Mouse (Mus musculus) CD4-positive, CD25-positive, alpha-beta regulatory T cell, adult 9 weeks (primary cell): Measurements from ENCODE around the gene Olig2. TPM values are rescaled to one million over a fixed set of nuclear protein-coding genes. Genes with fewer than 3 reads are reported as not detected.

Source experiments
- polyA plus RNA-seq: library from polyadenylated mRNA; unstranded; fragments of 100-300 nt; shearing (Covaris generic); gene quantifications from one replicate; pipeline ENCODE4 v1.2.1, GENCODE M21; 2017

Olig2 gene
- polyA plus RNA-seq = not detected

DNA sequence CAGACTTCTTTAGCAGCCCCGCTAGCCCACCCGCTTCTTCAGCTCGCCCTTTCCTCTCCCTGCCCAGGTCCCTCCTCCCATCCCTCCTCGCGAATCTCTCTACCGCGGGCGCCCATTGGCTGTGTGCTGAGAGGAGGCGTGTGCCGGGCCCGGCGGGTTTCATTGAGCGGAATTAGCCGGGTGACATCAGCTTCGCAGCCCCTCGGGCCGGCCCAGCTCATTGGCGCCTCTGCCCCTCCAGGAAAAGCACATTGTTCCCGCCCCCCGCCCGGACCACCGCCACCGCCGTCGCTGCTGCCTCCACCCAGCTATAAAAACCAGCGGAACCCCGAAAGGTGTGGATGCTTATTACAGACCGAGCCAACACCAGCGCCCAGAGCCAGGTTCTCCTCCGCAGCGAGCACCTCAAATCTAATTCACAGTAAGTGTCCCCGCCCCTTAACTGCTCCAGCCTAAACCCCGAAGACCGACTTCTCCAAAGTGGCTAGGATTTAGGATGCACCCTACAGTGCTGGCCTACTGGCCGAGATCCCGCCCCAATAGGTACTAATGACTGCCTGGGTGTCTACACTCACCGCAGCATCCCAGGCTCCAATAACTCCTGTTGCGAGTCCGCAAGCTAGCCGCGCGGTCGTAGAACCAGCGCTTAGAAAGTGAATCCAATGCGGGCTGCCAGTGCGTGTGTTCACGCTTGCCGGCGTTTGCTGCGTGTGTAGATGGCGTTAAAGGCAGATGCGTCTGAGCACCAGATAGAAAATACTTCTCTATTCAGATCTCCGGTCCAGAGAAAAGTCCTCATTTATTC is at the start of gene Olig2:
Gene Olig2, plus strand, starts transcription at position 225 of the 805 bp plus-strand sequence.

DNA sequence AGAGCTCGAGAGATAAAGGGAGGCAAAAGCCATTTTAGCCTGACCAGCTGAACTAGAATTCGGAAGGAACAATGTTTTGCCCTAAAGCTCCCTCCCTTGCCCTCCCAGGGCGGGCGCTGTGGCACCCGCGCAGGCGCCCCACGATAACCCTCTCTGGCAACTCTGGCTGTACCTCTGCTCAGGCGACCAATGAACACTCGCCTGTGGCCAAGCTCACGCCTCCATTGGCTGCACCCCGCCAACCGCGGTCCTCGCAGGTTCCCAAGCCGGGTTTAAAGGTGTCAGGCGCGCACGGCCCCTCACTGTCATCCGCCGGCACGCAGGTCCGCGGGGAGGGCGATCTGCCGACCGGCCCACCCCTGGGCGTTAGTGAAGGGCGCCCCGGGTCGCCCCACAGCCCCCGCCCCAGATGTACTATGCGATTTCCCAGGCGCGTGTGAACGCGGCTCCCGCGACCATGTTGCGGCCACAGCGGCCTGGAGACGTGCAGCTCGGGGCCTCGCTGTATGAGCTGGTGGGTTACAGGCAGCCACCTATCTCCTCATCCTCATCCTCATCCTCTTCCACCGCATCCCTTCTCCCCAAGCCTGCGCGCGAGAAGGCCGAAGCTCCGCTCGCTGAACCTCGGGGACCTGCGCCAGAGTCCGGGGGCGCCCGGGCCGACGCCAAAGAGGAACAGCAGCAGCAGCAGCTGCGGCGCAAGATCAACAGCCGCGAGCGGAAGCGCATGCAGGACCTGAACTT is 44.4 kb downstream of the Olig2 start, which contains the start of gene Olig1:
Gene Olig1, plus strand, starts transcription at position 305 of the 744 bp plus-strand sequence.

Other genes starting within 250 kb of the Olig2 start
- gene Synj1, start 214.1 kb upstream of the Olig2 start, polyA plus RNA-seq = 57.7 TPM
- gene Paxbp1, start 180.9 kb upstream of the Olig2 start, polyA plus RNA-seq = 56.5 TPM
- gene 4932438H23Rik, start 130.3 kb upstream of the Olig2 start, polyA plus RNA-seq = 0.14 TPM
- not detected for gene Olig1, start 44.3 kb downstream of the Olig2 start, polyA plus RNA-seq
- gene Ifnar2, start 147.3 kb downstream of the Olig2 start, polyA plus RNA-seq = 72.8 TPM
- gene Gm21970, start 166.3 kb downstream of the Olig2 start, polyA plus RNA-seq = not detected
- 124 TPM for gene Il10rb, start 180.7 kb downstream of the Olig2 start, polyA plus RNA-seq